Mouse (Mus musculus): ENCODE data around the gene Kif1b. TPM values are rescaled to one million over a fixed set of nuclear protein-coding genes. Genes with fewer than 3 reads are reported as not detected.

The Kif1b gene
- polyA plus RNA-seq, 1 experiment from 2014 or later, result 15.2 TPM

- Histone ChIP-seq H3K4me2 (replicated peaks; ENCODE audit: low read depth) (no peak overlapping the region), H3K4me3 (ENCODE audit: low read depth, low read length) (no peak overlapping the region), H3K4me1 (replicated peaks; ENCODE audit: control insufficient read depth, insufficient read depth, low read length) (0 out of 2 replicates have a peak, but pooled peaks cover 7% of the 10 kb centered on the region), H3K9ac (ENCODE audit: low read depth, low read length) (no peak overlapping the region), H3K36me3 (ENCODE audit: control insufficient read depth, insufficient read depth) (peaks cover 14% of the 10 kb centered on the region), H3K27me3 (replicated peaks; ENCODE audit: control insufficient read depth, insufficient read depth, low read length) (no peaks in the 10 kb centered on the region), H3K27ac (ENCODE audit: low read depth, low read length) (no peak overlapping the region), H3K9me3 (ENCODE audit: control insufficient read depth) (no peaks in the 10 kb centered on the region)
- TF ChIP-seq CTCF (IDR thresholded peaks at IDR 0.05; ENCODE audit: low read depth), result no peak
- ATAC-seq, result no peak
- 92% methylated on average over 9 of the region's 9 CpGs for WGBS
Measured at GRCm38 (mm10) chr4:149259391-149260094, 48.0 kb downstream of the Kif1b start.

GRCm38 (mm10) chr4:149258926-149259325, 48.6 kb downstream of the Kif1b start:
- H3K4me2 ChIP-seq (replicated peaks; ENCODE audit: low read depth), result no peak overlapping the region
- peaks cover 14% of the 10 kb centered on the region for H3K36me3 ChIP-seq (ENCODE audit: control insufficient read depth, insufficient read depth)
- H3K27ac ChIP-seq (ENCODE audit: low read depth, low read length), result no peak overlapping the region
- no peaks in the 10 kb centered on the region for H3K27me3 ChIP-seq (replicated peaks; ENCODE audit: control insufficient read depth, insufficient read depth, low read length)
- no peaks in the 10 kb centered on the region for H3K9me3 ChIP-seq (ENCODE audit: control insufficient read depth)
- H3K4me1 ChIP-seq (replicated peaks; ENCODE audit: control insufficient read depth, insufficient read depth, low read length), result 0 out of 2 replicates have a peak, but pooled peaks cover 7% of the 10 kb centered on the region
- ATAC-seq, result no peak
- TF ChIP-seq CTCF (IDR thresholded peaks at IDR 0.05; ENCODE audit: low read depth), result no peak
- H3K9ac ChIP-seq (ENCODE audit: low read depth, low read length), result no peak overlapping the region
- no peak overlapping the region for H3K4me3 ChIP-seq (ENCODE audit: low read depth, low read length)
- WGBS, result 92% methylated on average over 3 of the region's 3 CpGs

- WGBS, result 94% methylated on average over 15 of the region's 15 CpGs
- H3K9ac ChIP-seq (ENCODE audit: low read depth, low read length), result no peak overlapping the region
- no peak overlapping the region for H3K27ac ChIP-seq (ENCODE audit: low read depth, low read length)
- H3K9me3 ChIP-seq (ENCODE audit: control insufficient read depth), result no peaks in the 10 kb centered on the region
- H3K4me2 ChIP-seq (replicated peaks; ENCODE audit: low read depth), result no peak overlapping the region
- no peak overlapping the region for H3K4me3 ChIP-seq (ENCODE audit: low read depth, low read length)
- 0 out of 2 replicates have a peak, but pooled peaks cover 7% of the 10 kb centered on the region for H3K4me1 ChIP-seq (replicated peaks; ENCODE audit: control insufficient read depth, insufficient read depth, low read length)
- no peaks in the 10 kb centered on the region for H3K27me3 ChIP-seq (replicated peaks; ENCODE audit: control insufficient read depth, insufficient read depth, low read length)
- TF ChIP-seq CTCF (IDR thresholded peaks at IDR 0.05; ENCODE audit: low read depth), result no peak
- H3K36me3 ChIP-seq (ENCODE audit: control insufficient read depth, insufficient read depth), result peaks cover 14% of the 10 kb centered on the region
- ATAC-seq, result no peak
Measured at GRCm38 (mm10) chr4:149256511-149257300, 50.8 kb downstream of the Kif1b start.

GRCm38 (mm10) chr4:149255277-149256270, 51.9 kb downstream of the Kif1b start:
- Histone ChIP-seq H3K4me3 (ENCODE audit: low read depth, low read length) (no peak overlapping the region), H3K36me3 (ENCODE audit: control insufficient read depth, insufficient read depth) (peaks cover 21% of the 10 kb centered on the region), H3K4me2 (replicated peaks; ENCODE audit: low read depth) (0 out of 2 replicates have a peak overlapping the region, but pooled peaks have one; percentile 17), H3K9me3 (ENCODE audit: control insufficient read depth) (no peaks in the 10 kb centered on the region), H3K27ac (ENCODE audit: low read depth, low read length) (peak overlapping the region; percentile 11; the same call in 1 of the 2 replicates), H3K27me3 (replicated peaks; ENCODE audit: control insufficient read depth, insufficient read depth, low read length) (no peaks in the 10 kb centered on the region), H3K9ac (ENCODE audit: low read depth, low read length) (no peak overlapping the region), H3K4me1 (replicated peaks; ENCODE audit: control insufficient read depth, insufficient read depth, low read length) (0 out of 2 replicates have a peak, but pooled peaks cover 4% of the 10 kb centered on the region)
- peak; percentile 60; the same call in 1 of the 2 replicates for ATAC-seq
- no peak for TF ChIP-seq CTCF (IDR thresholded peaks at IDR 0.05; ENCODE audit: low read depth)
- WGBS, result 57% methylated on average over 13 of the region's 13 CpGs

- no peak for TF ChIP-seq CTCF (IDR thresholded peaks at IDR 0.05; ENCODE audit: low read depth)
- peaks cover 29% of the 10 kb centered on the region for H3K36me3 ChIP-seq (ENCODE audit: control insufficient read depth, insufficient read depth)
- 0 out of 2 replicates have a peak overlapping the region, but pooled peaks have one; percentile 11 for H3K27ac ChIP-seq (ENCODE audit: low read depth, low read length)
- H3K4me2 ChIP-seq (replicated peaks; ENCODE audit: low read depth), result no peak overlapping the region
- 77% methylated on average over 4 of the region's 4 CpGs for WGBS
- H3K9ac ChIP-seq (ENCODE audit: low read depth, low read length), result no peak overlapping the region
- ATAC-seq, result no peak
- 0 out of 2 replicates have a peak, but pooled peaks cover 4% of the 10 kb centered on the region for H3K4me1 ChIP-seq (replicated peaks; ENCODE audit: control insufficient read depth, insufficient read depth, low read length)
- no peaks in the 10 kb centered on the region for H3K27me3 ChIP-seq (replicated peaks; ENCODE audit: control insufficient read depth, insufficient read depth, low read length)
- no peaks in the 10 kb centered on the region for H3K9me3 ChIP-seq (ENCODE audit: control insufficient read depth)
- H3K4me3 ChIP-seq (ENCODE audit: low read depth, low read length), result no peak overlapping the region
Measured at GRCm38 (mm10) chr4:149254827-149255226, 52.7 kb downstream of the Kif1b start.

Data from intestine, postnatal 0 days (tissue).